Mouse (Mus musculus) erythroblast, embryonic 14.5 days (primary cell): ENCODE data around the gene Hist2h2bb.

ENCODE experiments used
- GATA1 ChIP-seq: IDR thresholded peaks from 2 replicates; pipeline ENCODE4 v1.6.1; 2012; ENCODE audit warnings: low read length, inconsistent platforms, mixed read lengths
- TAL1 ChIP-seq: IDR thresholded peaks from 3 replicates; pipeline ENCODE4 v1.6.1; 2012; ENCODE audit warnings: low read length, inconsistent platforms, mixed read lengths

GRCm38 (mm10) chr3:96309441-96309840 is 39.9 kb downstream of the Hist2h2bb start:
- TF ChIP-seq TAL1 (no peak), GATA1 (no peak)
